Mouse (Mus musculus): Measurements from ENCODE around the gene Kmt2a. TPM values are rescaled to one million over a fixed set of nuclear protein-coding genes. Genes with fewer than 3 reads are reported as not detected.

Gene Kmt2a
- 36.9 and 80.5 TPM in 2 replicates for polyA plus RNA-seq (2012; ENCODE audit: low replicate concordance)

GRCm38 (mm10) chr9:44881221-44881871 lies at the start of gene Kmt2a:
Gene Kmt2a (minus strand): TSS chr9:44881296.

DNA sequence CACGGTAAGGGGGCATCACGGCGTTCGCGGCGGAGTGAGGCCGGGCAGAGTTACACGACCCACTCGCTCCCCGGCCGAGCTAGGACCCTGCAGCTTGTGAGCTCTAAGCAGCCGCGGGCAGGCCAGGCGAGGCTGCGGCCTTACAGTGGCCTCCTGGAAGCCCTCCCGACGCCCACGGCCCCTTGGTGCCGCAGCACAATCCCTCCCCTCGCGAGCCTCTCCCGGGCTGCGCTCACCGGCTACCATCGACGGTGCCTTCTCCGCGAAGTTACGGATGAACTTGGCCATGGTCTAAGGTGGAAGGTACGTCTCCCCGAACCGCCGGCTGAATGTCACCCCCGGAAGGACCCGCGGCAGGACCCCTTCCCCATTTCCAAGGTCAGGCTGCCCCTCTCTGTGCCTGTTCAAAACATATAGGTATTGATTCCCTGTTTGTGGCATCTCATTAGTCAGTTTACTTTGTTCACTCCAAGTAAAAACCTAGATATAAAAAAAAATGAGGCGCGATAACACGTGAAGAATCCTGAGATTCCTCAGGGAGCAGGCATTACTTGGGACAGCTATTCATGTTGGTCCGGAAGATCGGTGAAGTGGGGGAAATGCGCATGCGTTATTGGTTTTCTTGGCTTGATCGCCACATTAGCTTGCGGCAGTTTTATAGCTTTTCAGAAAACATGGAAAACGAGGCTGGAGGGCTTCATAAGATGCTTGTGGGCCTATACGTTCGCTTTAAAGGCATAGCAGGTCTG lies 39.5 kb upstream of the Kmt2a start, which contains the start of gene Atp5l:
Gene Atp5l (minus strand): TSS at position 369 of the 749 bp plus-strand sequence.

DNA sequence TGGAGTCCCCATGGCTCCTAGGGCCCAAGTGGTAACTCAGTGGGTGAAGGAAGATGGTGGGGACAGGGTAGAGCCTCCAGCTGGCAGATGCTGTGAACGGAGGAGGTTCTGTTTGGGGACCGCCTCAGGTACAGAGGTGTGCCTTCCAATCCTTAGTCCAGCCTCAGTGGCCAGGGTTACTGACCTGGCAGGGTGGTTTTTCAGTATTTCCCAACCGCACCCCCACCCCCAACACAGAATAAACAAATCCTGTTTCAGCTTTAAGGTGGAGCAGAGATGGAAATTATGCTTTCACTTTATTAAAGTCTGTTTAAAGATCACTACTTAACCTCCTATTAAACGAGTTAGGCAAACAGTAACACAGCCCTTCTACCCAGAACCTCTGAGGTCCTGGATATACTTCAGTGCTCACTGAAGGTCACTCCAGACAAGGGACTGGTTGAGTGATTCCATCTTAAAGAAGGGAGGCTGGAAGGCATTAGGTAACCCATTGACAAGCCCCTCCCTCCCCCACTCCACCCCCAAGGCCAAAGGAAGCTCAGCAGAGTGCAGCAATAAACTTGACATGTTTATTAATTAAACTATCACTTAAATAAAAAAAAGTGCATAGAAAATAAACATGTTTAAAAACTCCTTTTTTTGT lies 78.2 kb downstream of the Kmt2a start, which contains the start of gene Ttc36:
Gene Ttc36 (minus strand): TSS at position 265 of the 643 bp plus-strand sequence.

GRCm38 (mm10) chr9:44799102-44799957 lies 81.8 kb downstream of the Kmt2a start, which contains the start of gene Tmem25:
Gene Tmem25 (minus strand): TSS chr9:44799307.

GRCm38 (mm10) chr9:44767101-44768028 lies 113.7 kb downstream of the Kmt2a start, which contains the start of the genes Arcn1 and Ift46:
Gene Arcn1 (minus strand): TSS chr9:44767845.
Gene Ift46 (plus strand): TSS chr9:44767908.

Other genes starting within 250 kb of the Kmt2a start
- not detected in 2 replicates for gene Treh, start 208.1 kb downstream of the Kmt2a start, polyA plus RNA-seq (2012; ENCODE audit: low replicate concordance)
- gene Phldb1, start 146.1 kb downstream of the Kmt2a start, polyA plus RNA-seq (2012; ENCODE audit: low replicate concordance) = 7.5 and 13.3 TPM in 2 replicates
- 12.1 and 14.0 TPM in 2 replicates for gene Arcn1, start 113.5 kb downstream of the Kmt2a start, polyA plus RNA-seq (2012; ENCODE audit: low replicate concordance)
- 4.1 and 4.6 TPM in 2 replicates for gene Ift46, start 113.4 kb downstream of the Kmt2a start, polyA plus RNA-seq (2012; ENCODE audit: low replicate concordance)
- gene Tmem25, start 82.0 kb downstream of the Kmt2a start, polyA plus RNA-seq (2012; ENCODE audit: low replicate concordance) = 0.31 TPM in 1 of 2 replicates, not detected in the other
- 0.58 and 0.75 TPM in 2 replicates for gene Ttc36, start 78.2 kb downstream of the Kmt2a start, polyA plus RNA-seq (2012; ENCODE audit: low replicate concordance)
- gene Atp5l, start 39.4 kb upstream of the Kmt2a start, polyA plus RNA-seq (2012; ENCODE audit: low replicate concordance) = 46.5 and 90.7 TPM in 2 replicates
- 4.8 TPM in 2 replicates for gene Ube4a, start 84.3 kb upstream of the Kmt2a start, polyA plus RNA-seq (2012; ENCODE audit: low replicate concordance)
- gene Cd3g, start 99.1 kb upstream of the Kmt2a start, polyA plus RNA-seq (2012; ENCODE audit: low replicate concordance) = 12.9 and 22.2 TPM in 2 replicates
- 2.7 and 3.6 TPM in 2 replicates for gene Cd3d, start 100.5 kb upstream of the Kmt2a start, polyA plus RNA-seq (2012; ENCODE audit: low replicate concordance)
- gene Cd3e, start 128.3 kb upstream of the Kmt2a start, polyA plus RNA-seq (2012; ENCODE audit: low replicate concordance) = 155 and 161 TPM in 2 replicates
- gene Mpzl2, start 158.5 kb upstream of the Kmt2a start, polyA plus RNA-seq (2012; ENCODE audit: low replicate concordance) = 0.10 and 0.12 TPM in 2 replicates
- gene Mpzl3, start 173.9 kb upstream of the Kmt2a start, polyA plus RNA-seq (2012; ENCODE audit: low replicate concordance) = 0.65 and 0.68 TPM in 2 replicates
- 3.9 and 4.2 TPM in 2 replicates for gene Jaml, start 197.9 kb upstream of the Kmt2a start, polyA plus RNA-seq (2012; ENCODE audit: low replicate concordance)
- gene Scn2b, start 236.5 kb upstream of the Kmt2a start, polyA plus RNA-seq (2012; ENCODE audit: low replicate concordance) = 0.48 and 0.70 TPM in 2 replicates